Mouse (Mus musculus): ENCODE data around the gene Rasl10b. TPM values are rescaled to one million over a fixed set of nuclear protein-coding genes. Genes with fewer than 3 reads are reported as not detected.

The Rasl10b gene
- polyA plus RNA-seq, 1 experiment from 2014 or later: 24.0 TPM

DNA sequence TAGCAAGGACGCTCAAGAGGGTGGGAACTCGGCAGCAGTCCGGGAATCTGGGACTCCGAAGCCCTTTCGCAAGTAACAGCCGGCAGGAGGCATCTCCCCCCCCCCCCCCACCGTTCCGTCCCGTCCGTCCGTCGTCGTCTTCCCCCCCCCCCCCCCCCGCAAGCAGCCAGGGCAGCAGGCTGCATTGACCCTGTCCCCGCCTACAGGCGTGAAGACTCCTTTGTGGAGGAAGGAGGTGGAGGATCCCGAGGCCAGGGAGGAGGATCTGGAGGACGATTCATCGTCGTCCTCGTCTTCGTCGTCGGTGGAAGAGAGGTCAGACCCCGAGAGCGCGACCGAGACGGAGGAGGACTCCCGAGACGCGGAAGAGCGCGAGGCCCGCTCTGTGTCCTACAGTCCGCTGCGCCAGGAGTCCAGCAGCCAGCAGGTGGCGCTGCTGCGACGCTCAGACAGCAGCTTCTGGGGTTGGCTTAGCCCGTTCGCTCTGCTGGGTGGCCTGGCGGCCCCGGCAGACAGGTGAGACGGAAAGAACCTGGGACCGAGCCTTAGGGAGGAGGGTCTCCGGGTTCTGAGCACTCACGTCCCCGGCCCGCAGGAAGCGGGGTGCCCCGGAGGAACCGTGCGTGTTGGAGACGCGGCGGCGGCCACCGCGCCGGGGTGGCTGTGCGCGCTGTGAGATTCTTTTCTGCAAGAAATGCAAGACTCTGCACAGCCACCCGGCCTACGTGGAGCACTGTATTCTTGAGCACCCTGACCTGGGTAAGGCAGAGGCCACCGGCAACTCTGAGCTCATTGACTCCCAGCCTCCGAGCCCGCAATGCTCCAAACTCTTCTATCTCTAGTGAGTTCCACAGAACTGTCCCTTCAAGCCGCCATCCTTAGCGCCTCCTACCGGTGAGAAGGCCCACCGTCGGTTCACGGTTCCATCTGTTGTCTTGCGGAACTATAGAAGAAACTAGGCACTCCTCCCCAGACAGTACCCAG is 31.4 kb downstream of the Rasl10b start:
- H3K9me3 ChIP-seq (ENCODE audit: control insufficient read depth, low read length): no peaks in the 10 kb centered on the region
- H3K27me3 ChIP-seq (ENCODE audit: control insufficient read depth, insufficient read depth, low read length): peaks cover 28% of the 10 kb centered on the region
- under 1% methylated on average over 64 of the region's 75 CpGs for WGBS
- H3K4me1 ChIP-seq (ENCODE audit: control insufficient read depth, insufficient read depth, low read length): 0 out of 2 replicates have a peak, but pooled peaks cover 2% of the 10 kb centered on the region
- H3K4me3 ChIP-seq (ENCODE audit: low read depth, low read length): peak overlapping the region; percentile 41
- no peaks in the 10 kb centered on the region for H3K36me3 ChIP-seq (ENCODE audit: control insufficient read depth, insufficient read depth, low read length)
- H3K27ac ChIP-seq (ENCODE audit: low read depth, low read length): no peak overlapping the region
- peak overlapping the region; percentile 73 for H3K4me2 ChIP-seq (ENCODE audit: low read depth, low read length)
- H3K9ac ChIP-seq (replicated peaks; ENCODE audit: low read depth, low read length): peak overlapping the region; percentile 54
- peak; percentile 95 for ATAC-seq (ENCODE audit: low read depth)

GRCm38 (mm10) chr11:83441235-83441634 is 32.3 kb downstream of the Rasl10b start:
- Histone ChIP-seq H3K9ac (replicated peaks; ENCODE audit: low read depth, low read length) (no peak overlapping the region), H3K9me3 (ENCODE audit: control insufficient read depth, low read length) (no peaks in the 10 kb centered on the region), H3K4me2 (ENCODE audit: low read depth, low read length) (0 out of 2 replicates have a peak overlapping the region, but pooled peaks have one; percentile 4), H3K36me3 (ENCODE audit: control insufficient read depth, insufficient read depth, low read length) (no peaks in the 10 kb centered on the region), H3K27ac (ENCODE audit: low read depth, low read length) (no peak overlapping the region), H3K27me3 (ENCODE audit: control insufficient read depth, insufficient read depth, low read length) (peaks cover 30% of the 10 kb centered on the region), H3K4me1 (ENCODE audit: control insufficient read depth, insufficient read depth, low read length) (0 out of 2 replicates have a peak, but pooled peaks cover 2% of the 10 kb centered on the region), H3K4me3 (ENCODE audit: low read depth, low read length) (no peak overlapping the region)
- 43% methylated on average over 7 of the region's 7 CpGs for WGBS
- no peak for ATAC-seq (ENCODE audit: low read depth)

DNA sequence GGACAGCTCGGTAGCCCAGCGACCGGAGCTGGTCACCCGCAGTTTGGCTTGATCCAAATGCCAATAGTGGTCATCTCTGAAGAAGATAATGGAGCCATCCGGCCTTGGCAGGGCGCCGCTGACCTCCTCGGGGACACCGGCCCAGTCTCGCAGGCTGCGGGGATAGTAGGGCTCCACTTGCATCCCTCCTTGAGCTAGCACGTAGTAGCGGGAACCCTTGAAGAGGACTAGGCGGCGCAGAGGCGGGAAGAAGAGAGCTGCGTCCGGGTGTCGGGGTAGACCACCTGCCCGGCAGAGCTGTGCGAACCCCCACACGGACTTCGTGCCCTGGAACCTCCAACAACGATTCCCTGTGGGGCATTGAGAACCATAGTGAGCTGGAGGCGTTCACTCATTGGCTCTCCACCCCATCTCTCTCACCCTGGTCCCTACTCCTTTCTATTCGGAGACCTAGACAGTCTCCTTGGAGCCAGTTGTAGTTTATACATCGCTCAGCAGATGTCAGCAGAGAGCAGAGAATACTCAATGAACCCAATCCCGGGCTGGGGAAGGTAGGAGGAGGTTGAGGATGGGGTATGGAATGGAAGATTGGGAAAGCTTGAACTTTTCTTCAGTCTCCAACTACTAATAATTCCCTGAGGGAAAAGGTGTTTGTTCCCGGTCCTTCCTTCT is 33.8 kb downstream of the Rasl10b start:
- WGBS: 13% methylated on average over 29 of the region's 29 CpGs
- no peaks in the 10 kb centered on the region for H3K9me3 ChIP-seq (ENCODE audit: control insufficient read depth, low read length)
- 0 out of 2 replicates have a peak overlapping the region, but pooled peaks have one; percentile 4 for H3K4me3 ChIP-seq (ENCODE audit: low read depth, low read length)
- peaks cover 30% of the 10 kb centered on the region for H3K27me3 ChIP-seq (ENCODE audit: control insufficient read depth, insufficient read depth, low read length)
- peak overlapping the region; percentile 40; the same call in 1 of the 2 replicates for H3K4me2 ChIP-seq (ENCODE audit: low read depth, low read length)
- H3K36me3 ChIP-seq (ENCODE audit: control insufficient read depth, insufficient read depth, low read length): no peaks in the 10 kb centered on the region
- peak; percentile 39 for ATAC-seq (ENCODE audit: low read depth)
- H3K9ac ChIP-seq (replicated peaks; ENCODE audit: low read depth, low read length): 0 out of 2 replicates have a peak overlapping the region, but pooled peaks have one; percentile 29
- H3K27ac ChIP-seq (ENCODE audit: low read depth, low read length): no peak overlapping the region
- H3K4me1 ChIP-seq (ENCODE audit: control insufficient read depth, insufficient read depth, low read length): 0 out of 2 replicates have a peak, but pooled peaks cover 2% of the 10 kb centered on the region

DNA sequence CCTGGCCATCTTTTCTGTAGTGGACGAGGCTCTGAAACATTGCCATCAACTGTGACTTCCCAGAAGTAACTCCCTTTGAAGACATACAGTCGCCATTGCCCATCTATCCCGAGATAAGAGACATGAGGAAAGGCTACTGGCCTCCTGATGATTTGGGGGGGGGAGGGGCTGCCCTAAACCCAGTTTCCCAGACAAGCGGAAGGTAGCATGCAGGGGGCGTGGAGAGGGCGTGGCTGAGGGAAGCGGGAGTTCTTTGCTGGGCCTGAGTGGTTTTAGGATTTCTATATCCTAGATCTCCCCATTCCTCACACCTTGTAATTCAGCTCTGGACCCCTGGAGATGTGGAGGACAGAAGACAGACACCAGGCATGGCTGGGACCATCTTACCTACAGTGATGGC is 34.9 kb downstream of the Rasl10b start:
- WGBS: 7% methylated on average over 7 of the region's 7 CpGs
- no peaks in the 10 kb centered on the region for H3K9me3 ChIP-seq (ENCODE audit: control insufficient read depth, low read length)
- H3K4me1 ChIP-seq (ENCODE audit: control insufficient read depth, insufficient read depth, low read length): peaks cover 10% of the 10 kb centered on the region; the same call in 1 of the 2 replicates
- no peak overlapping the region for H3K4me2 ChIP-seq (ENCODE audit: low read depth, low read length)
- H3K27me3 ChIP-seq (ENCODE audit: control insufficient read depth, insufficient read depth, low read length): peaks cover 30% of the 10 kb centered on the region
- no peaks in the 10 kb centered on the region for H3K36me3 ChIP-seq (ENCODE audit: control insufficient read depth, insufficient read depth, low read length)
- H3K27ac ChIP-seq (ENCODE audit: low read depth, low read length): no peak overlapping the region
- no peak for ATAC-seq (ENCODE audit: low read depth)
- H3K4me3 ChIP-seq (ENCODE audit: low read depth, low read length): no peak overlapping the region
- H3K9ac ChIP-seq (replicated peaks; ENCODE audit: low read depth, low read length): no peak overlapping the region

DNA sequence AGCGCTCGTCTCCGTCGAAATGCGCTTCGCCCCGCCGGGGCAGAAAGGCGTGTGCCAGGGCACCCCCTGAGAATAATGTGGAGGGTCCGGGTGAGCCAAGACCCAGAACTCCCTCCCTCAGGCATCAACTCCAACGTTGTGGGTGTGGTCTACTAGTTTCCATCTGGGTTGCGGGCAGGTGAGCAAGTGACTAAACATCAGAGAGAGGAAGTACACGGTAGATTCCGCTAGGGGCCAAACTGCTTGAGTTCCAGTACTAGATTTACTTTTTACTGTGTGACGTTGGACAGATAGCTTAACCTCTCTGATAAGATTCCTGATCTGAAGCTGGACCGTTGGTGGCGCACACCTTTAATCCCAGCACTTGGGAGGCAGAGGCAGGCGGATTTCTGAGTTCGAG is 36.1 kb downstream of the Rasl10b start:
- Histone ChIP-seq H3K4me1 (ENCODE audit: control insufficient read depth, insufficient read depth, low read length) (peaks cover 10% of the 10 kb centered on the region; the same call in 1 of the 2 replicates), H3K27me3 (ENCODE audit: control insufficient read depth, insufficient read depth, low read length) (peaks cover 30% of the 10 kb centered on the region), H3K9ac (replicated peaks; ENCODE audit: low read depth, low read length) (no peak overlapping the region)

DNA sequence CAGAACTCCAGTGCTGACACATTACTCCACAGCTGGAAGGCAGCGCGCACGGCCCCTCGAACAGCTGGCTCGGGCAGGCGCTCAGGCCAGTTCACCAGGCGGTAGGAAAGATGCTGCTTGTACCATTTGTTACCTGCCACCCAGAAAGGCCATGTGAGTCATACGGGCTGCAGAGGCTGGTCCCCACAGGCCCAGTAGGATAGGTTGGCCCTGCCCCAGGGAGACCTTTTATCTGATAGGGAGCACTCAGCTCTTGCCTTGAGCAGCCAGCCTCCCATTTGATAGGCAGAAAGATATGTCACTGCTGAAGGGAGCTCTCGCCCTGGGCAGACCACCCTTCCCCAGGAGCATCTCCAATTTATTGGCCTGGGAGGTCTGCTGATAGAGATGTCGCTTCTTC is 38.7 kb downstream of the Rasl10b start:
- Histone ChIP-seq H3K27ac (ENCODE audit: low read depth, low read length) (no peak overlapping the region), H3K4me3 (ENCODE audit: low read depth, low read length) (no peak overlapping the region), H3K4me1 (ENCODE audit: control insufficient read depth, insufficient read depth, low read length) (peaks cover 9% of the 10 kb centered on the region; the same call in 1 of the 2 replicates), H3K27me3 (ENCODE audit: control insufficient read depth, insufficient read depth, low read length) (peaks cover 17% of the 10 kb centered on the region), H3K36me3 (ENCODE audit: control insufficient read depth, insufficient read depth, low read length) (no peaks in the 10 kb centered on the region), H3K9ac (replicated peaks; ENCODE audit: low read depth, low read length) (no peak overlapping the region), H3K9me3 (ENCODE audit: control insufficient read depth, low read length) (no peaks in the 10 kb centered on the region), H3K4me2 (ENCODE audit: low read depth, low read length) (no peak overlapping the region)
- ATAC-seq (ENCODE audit: low read depth): no peak
- 74% methylated on average over 10 of the region's 10 CpGs for WGBS

More for the DNA sequence above, 36.1 kb downstream of the Rasl10b start:
- Histone ChIP-seq H3K27ac (ENCODE audit: low read depth, low read length) (no peak overlapping the region), H3K4me3 (ENCODE audit: low read depth, low read length) (peak overlapping the region; percentile 16; the same call in 1 of the 2 replicates), H3K36me3 (ENCODE audit: control insufficient read depth, insufficient read depth, low read length) (no peaks in the 10 kb centered on the region), H3K9me3 (ENCODE audit: control insufficient read depth, low read length) (no peaks in the 10 kb centered on the region), H3K4me2 (ENCODE audit: low read depth, low read length) (peak overlapping the region; percentile 26; the same call in 1 of the 2 replicates)
- no peak for ATAC-seq (ENCODE audit: low read depth)
- 30% methylated on average over 19 of the region's 19 CpGs for WGBS

DNA sequence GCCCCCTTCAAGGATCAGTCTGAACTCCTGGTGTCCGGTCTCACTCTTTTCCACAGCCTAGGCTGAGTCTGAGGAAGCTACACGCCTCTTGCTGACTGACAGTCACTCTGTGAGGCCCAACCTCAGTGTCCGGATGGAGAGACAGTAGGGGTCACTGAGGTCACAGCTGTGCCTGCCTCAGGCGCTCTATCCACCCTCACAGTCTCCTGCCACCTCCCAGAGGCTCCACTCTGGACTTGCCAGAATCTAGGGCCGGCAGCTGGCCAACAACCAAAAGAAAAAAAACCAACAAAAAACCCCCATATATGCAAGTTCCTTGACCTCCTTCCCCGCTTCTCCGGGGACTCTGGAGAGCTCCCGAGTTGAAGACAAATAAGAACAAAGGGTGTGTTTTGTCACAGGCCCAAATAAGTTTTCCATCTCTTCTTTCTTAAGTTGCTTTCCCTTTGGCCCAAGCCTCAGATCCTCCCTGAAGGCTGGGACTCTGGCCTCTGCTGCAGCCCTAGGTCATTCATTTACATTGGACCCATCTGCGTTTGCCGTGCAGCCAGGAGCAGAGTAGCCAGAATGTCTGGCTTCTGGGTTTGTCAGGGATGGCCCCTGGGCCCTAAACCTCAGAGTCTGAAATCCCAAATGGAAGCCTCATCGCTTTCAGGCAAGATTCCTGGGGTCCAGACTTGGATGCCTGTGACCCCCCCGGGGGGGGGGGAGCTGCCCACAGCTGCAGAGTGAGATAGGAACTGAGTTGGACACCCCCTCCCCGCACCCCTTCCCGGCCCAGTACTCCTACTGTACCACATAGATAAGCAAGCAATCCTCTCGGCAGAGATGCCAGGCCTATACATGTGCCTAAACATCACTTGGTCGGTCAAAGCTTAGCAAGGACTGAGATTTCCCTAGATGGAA is 39.3 kb downstream of the Rasl10b start:
- Histone ChIP-seq H3K36me3 (ENCODE audit: control insufficient read depth, insufficient read depth, low read length) (no peaks in the 10 kb centered on the region), H3K27ac (ENCODE audit: low read depth, low read length) (no peak overlapping the region), H3K4me1 (ENCODE audit: control insufficient read depth, insufficient read depth, low read length) (peaks cover 8% of the 10 kb centered on the region; the same call in 1 of the 2 replicates), H3K27me3 (ENCODE audit: control insufficient read depth, insufficient read depth, low read length) (peaks cover 15% of the 10 kb centered on the region), H3K9ac (replicated peaks; ENCODE audit: low read depth, low read length) (no peak overlapping the region), H3K4me3 (ENCODE audit: low read depth, low read length) (no peak overlapping the region), H3K9me3 (ENCODE audit: control insufficient read depth, low read length) (no peaks in the 10 kb centered on the region), H3K4me2 (ENCODE audit: low read depth, low read length) (no peak overlapping the region)
- 48% methylated on average over 16 of the region's 16 CpGs for WGBS
- no peak for ATAC-seq (ENCODE audit: low read depth)

DNA sequence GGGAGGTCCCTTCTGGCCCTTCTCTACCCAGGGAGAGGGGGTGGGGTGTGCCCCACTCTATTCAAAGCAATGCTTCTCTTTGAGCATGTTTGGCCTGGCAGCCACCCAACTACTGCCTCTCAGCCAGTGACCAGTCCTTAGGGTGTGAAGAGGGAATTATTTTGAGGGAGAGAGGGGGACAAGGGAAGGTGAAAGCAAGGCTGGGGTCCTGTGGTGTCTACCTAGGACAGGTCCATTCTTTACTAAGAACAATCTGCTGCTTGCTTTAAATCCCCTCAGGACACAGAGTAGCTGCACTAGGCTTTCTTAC is 39.9 kb downstream of the Rasl10b start:
- H3K4me1 ChIP-seq (ENCODE audit: control insufficient read depth, insufficient read depth, low read length): peaks cover 8% of the 10 kb centered on the region; the same call in 1 of the 2 replicates
- no peaks in the 10 kb centered on the region for H3K9me3 ChIP-seq (ENCODE audit: control insufficient read depth, low read length)
- no peak overlapping the region for H3K9ac ChIP-seq (replicated peaks; ENCODE audit: low read depth, low read length)
- H3K4me3 ChIP-seq (ENCODE audit: low read depth, low read length): no peak overlapping the region
- ATAC-seq (ENCODE audit: low read depth): no peak
- H3K27me3 ChIP-seq (ENCODE audit: control insufficient read depth, insufficient read depth, low read length): peaks cover 13% of the 10 kb centered on the region
- no peak overlapping the region for H3K4me2 ChIP-seq (ENCODE audit: low read depth, low read length)
- no peak overlapping the region for H3K27ac ChIP-seq (ENCODE audit: low read depth, low read length)
- H3K36me3 ChIP-seq (ENCODE audit: control insufficient read depth, insufficient read depth, low read length): no peaks in the 10 kb centered on the region
